Mouse (Mus musculus): ENCODE data around the gene Zfand3.

GRCm38 (mm10) chr17:30162983-30163382, 158.4 kb downstream of the Zfand3 start:
- TF ChIP-seq CTCF (conservative IDR thresholded peaks at IDR 0.05; ENCODE audit: insufficient read depth, insufficient read length, low read depth, low read length) (no peak), POLR2A (IDR thresholded peaks at IDR 0.05; ENCODE audit: low read depth, low read length) (no peak)

Data from kidney, adult 2 months (tissue).